Mouse (Mus musculus) mature B cell (primary cell): ENCODE results near the gene Ssh2.

Experiments used
- in situ Hi-C: fragments of 300-500 bp; cut with MboI; formaldehyde crosslinking; loops from 2 replicates; pipeline ENCODE4 v1.14.3; 2019

Ssh2 gene

DNA sequence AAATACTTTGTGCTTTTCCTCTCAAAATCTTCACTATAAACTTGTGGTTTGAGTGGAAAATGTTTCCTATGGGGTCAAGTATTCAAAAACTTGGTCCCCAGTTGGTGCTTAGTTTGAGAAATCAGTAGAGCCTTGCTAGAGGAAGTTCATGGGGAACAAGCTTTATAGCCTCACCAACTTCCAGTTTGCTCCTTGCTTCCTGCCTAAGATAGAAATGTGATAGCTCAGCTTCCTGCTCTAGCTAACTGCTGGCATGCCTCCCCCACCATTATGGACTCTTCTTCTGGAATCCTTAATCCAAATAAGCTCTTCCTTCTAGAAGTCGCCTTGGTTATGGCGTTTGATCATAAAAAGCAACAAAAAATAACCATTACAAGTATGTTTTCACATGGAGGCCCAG is 190.2 kb downstream of the Ssh2 start:
- in situ Hi-C loops = no loop called here

DNA sequence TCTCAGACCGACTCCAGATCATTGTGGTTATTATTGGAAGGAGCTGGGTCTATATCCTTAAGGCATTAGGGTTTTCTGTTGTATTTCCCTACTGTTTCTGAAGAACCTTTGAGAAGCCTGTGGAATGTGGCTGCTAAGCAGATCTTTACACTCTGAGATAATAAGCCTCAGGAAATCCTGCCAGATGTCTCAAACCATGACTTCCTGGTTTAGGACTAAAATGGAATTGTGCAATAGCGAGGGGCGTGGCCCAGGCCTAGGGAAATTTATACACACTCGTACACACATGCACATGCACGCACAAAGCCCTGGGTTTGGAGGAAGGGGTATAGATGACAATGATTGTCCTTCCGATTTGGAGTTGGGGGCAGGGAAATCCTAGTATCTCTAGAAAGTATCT is 193.8 kb downstream of the Ssh2 start:
- in situ Hi-C loops = no loop called here

DNA sequence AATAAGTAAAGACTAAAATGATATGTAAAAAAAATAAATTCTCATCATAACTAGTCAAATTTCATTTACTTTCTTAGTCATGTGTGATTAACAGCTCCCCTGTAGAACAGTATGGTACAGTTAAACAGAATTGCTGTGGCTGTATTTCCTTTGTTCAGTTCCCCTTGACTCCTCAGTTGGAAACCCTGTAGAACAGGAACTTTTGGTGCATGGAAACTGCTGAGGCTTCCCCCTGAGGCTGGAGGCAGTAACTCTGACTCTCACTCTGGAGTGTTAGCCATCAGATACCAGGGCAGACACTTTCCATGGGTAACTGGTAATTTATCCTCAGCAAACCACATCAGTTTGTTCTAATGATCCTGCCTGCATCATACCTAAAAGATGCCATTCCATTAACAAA is 195.2 kb downstream of the Ssh2 start:
- in situ Hi-C loops = no loop called here

DNA sequence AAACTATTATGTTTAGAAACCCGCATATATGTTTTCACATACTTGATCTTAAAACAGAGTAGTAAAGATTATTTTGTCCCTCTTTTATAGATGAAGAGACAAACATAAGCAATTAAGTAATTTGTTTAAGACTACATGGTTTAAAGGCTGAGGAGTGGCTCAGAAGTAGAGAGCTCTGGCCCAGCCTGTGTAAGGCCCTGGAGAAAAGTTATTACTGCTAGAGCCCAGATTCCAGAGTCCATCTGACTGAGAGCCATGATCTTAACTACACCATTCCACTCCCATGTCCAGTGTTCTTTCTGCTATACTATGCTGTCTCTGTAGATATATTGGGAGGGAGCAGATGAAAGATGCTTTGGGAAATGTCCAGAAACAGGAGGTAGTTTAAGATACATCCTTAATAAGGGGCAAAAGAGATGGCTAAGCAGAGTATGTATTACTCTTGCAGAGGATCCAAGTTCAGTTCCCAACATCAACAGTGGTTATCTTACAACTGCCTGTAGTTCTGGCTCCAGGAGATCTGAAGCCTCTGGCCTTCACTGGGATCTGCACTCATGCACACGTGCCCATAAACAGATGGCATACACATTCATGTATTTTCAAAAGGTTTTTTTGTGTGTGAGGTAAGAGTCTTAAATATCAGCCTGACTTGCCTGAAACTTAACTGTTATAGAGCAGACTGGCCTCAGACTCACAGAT is 198.2 kb downstream of the Ssh2 start:
- in situ Hi-C loops = no loop called here

DNA sequence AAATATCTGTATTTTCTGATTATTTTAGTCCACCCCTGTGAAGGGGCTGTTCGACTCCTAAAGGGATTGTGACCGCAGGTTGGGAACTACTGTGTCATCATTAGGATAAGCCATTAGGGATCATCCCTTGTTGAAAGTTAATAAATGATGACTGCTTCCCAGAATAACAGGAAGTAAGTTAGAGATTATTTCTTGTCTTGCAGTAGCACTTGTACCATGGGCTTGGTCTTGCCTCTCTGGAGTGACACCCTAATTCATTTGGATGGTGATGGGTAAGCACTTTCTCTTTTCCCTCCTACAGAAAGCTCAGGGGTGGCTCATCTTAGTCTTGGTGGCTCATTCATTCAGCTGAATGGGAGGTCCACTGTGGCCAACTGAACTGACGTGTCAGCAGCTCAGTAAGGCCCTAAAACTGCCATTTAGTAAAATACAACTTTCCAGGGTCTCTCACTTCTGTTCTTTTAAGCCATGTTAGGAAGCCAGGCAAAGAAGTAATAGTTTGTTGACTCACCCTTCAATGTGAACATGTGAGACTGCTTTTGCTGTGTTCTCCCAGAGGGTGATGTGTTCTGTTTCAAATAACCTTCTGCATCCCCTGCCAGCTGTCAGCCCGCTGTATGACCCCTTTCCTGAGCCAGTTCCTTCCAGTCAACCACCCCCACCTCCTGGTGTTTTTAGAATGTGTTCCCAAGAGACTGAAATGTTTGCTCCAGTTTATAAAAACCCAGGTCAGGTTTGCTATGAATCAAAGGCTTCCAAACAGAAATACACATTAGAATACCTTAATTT is 200.3 kb downstream of the Ssh2 start:
- in situ Hi-C loops = no loop called here

DNA sequence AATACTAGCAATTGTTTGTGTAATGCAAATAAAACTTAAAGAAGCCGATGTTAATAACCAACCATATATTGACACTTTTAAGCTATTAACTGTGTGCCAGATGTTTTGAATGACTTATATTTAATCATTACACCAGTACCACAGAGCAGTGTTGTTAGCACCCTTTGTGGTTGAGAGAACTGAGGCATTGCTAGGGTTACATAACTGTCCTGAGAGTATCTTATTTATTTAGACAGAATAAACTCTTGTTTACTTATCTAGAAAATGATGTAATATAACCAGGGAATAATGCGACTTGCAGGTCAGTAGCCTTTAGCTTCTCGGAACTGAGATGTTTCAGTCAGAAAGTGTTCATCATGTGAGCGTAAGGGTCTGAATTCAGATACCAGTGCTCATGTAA is 201.9 kb downstream of the Ssh2 start:
- in situ Hi-C loops = no loop called here

DNA sequence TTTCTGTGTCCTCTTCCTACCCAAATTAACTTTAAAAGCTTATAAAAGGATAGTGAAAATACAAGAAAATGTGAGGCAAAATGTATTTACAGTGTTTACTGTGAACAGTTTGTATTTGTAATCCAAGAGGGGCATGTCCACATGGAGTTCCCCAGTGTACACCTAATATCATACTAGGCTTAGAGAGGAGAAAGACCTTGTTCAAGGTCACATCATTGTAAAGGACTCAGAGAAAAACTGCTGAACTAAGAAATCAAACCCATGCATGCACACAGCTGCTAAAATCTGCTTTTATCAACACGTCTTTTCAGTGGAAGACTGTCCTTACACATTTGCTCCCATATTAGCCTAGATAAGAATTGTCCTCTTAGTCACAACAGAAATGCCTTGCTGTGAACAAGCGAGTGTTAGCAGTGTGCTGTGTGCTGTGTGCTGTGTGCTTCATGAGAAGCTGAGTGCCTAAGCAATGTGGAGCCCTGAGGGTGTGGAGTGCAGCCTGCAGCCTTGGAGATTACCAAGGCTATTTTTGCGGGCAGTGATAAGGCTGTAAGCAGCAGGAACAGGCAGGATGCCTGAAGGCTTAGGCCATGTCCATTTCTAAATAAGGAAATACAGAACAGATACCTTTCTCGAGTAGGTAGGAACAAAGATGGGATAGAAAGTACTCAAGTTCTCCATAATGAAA is 207.2 kb downstream of the Ssh2 start:
- in situ Hi-C loops = no loop called here

DNA sequence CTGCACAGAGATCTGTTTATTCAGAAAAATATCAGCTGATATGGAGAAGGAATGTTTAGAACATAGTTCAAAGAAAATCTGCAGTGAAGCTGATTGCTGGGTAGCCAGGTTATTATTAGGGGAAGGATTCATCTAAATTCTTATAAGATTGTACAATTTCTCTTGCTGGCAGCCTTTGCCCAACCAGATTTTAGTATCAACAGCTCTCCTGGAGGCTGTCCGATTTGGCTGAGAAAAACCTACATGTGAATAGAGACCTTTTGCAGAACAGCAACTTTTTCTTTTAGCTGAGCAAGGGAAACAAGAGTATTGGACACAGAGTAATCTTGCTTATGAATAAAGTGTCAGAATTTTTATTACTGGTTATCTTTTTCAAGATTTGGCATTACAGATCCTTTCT is 212.4 kb downstream of the Ssh2 start:
- in situ Hi-C loops = no loop called here

DNA sequence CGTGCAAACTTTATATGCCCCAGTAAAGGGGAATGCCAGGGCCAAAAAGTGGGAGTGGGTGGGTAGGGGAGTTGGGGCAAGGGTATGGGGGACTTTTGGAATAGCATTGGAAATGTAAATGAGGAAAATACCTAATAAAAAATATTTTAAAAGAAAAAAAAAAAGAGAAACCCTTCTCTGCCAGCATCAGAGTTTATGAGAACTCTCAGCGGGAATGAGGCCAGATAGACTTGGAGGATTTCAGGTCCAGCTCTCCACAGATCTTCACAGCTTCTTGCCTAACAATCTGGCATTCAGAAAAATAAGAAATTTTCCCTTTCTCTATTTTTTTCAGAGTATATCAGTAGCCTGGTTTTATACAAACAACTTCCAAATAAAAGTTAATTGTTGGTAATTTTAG is 220.9 kb downstream of the Ssh2 start:
- in situ Hi-C loops = no loop called here

DNA sequence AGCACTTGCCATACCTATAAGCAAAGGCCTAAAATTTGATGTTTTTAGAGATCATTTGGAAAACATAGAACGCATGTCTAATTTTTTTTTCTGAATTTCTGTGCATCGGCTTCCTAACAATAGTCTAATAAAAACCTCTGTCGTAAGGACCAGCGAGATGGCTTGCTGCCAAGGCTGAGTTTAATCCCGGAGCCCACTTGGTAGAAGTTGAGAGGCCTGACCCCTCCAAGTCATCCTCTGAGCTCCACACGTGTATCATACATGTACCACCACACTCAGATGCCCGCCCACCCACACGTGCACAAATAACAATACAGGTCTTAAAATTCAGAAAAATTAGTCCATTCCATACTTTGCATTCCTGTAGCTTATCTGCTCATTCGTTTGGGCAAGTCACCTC is 224.0 kb downstream of the Ssh2 start:
- in situ Hi-C loops = loop anchor here (10.0 kb wide), 2 partner anchors 125 to 345 kb away; no protein-coding TSS in a partner anchor

DNA sequence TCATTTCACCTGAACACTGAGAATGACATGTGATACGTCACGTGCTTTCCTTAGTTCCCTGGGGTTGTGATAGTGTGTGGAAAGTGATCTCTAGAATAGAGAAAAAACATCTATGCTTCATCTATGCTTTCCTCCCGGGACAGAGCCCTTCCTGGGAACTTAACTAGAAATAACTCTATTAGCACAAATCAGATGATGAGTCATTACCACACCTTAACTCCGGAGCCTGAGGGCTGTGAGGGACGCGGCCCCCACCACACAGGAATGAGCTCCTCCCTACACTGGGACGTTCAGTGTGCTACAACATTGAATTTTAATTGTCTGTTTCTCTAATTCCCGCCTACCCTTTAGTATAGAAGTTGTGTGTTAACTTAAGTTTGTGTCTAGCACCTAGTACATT is 224.9 kb downstream of the Ssh2 start:
- in situ Hi-C loops = loop anchor here (10.0 kb wide), 2 partner anchors 126 to 346 kb away; no protein-coding TSS in a partner anchor

DNA sequence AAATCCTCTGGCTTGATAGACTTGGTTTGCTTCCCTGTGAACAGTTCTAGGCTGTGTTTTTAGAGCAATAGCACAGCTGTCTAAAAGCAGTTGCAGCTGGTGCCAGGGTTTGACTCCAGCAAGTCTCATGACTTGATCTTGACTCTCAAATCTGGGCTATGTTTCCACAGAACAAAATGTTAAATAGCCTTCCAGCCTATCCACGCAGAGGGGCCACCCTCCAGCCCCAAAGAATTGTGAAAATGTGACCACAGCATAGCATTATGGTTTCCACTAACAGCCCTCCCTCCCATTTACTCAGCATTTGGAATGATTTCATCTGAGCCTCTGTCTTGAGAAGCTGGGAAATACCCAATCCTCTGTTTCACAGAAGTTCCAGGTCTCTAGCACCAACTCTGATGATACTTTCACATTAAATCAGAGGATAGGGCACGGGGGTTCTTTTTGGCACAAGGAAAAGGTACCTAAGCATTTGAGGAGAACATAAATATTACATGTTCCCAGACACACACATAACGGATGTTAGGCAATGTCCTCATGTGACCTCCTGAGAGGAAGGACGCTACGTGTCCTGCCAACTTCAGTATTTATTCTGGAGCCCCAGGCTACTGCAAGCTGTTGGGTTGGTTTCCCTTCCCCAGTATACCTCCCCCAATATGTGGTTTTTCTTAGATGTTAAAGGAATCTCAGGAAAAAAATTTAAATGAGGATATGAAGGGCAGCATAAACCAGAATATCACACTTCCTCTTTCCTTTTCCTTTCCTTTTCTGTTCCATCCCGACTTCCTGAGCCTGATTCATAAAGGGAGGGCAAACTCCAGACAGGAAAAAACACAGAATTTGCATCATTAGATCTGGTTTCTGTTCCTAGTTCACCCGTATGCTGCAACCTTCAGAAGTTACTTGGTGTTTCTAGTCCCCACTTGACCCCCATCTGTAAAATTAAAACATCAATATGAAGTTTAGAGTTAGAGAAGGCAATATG is 226.4 kb downstream of the Ssh2 start:
- in situ Hi-C loops = loop anchor here (10.0 kb wide), 2 partner anchors 128 to 348 kb away; no protein-coding TSS in a partner anchor

DNA sequence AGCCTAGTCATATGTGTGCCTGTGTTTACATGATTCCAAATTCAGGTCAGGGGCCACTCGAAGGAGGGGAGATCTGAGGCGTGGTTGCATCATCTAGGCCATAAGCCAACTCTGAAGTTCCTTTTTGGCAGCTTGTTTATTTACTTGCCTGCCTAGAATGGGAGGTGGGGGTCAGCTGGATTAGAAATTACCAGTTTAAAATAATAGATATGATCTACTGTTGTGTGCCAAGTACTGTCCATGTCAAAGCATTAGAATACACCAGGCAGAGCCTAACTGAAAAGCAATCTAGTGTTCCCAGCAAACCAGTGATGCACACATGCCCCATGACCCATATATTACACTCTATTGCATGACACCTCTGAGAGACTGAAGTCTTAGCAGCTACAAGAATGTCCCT is 228.9 kb downstream of the Ssh2 start:
- in situ Hi-C loops = loop anchor here (10.0 kb wide), 2 partner anchors 130 to 350 kb away; no protein-coding TSS in a partner anchor

DNA sequence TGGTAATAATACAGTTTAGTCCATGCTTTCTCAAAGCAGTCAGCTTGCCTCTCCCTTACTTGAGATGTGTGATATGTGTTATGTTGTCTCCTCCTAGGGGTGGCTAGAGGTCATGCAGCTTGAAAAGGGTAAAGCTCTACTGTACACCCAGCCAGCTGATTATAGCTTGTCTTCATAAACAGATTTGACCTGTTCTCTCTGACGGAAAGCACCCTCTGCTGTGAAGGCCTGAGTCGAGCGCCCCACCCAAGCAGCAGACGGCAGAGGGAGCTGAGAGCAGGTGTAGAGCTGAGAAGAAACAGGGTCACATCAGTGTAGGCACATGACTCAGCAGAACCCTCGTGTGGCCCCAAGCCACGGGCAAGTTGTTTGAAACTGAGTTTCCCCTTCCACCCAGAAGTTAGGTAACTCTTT is 230.5 kb downstream of the Ssh2 start:
- in situ Hi-C loops = loop anchor here (10.0 kb wide), 2 partner anchors 132 to 352 kb away; no protein-coding TSS in a partner anchor

DNA sequence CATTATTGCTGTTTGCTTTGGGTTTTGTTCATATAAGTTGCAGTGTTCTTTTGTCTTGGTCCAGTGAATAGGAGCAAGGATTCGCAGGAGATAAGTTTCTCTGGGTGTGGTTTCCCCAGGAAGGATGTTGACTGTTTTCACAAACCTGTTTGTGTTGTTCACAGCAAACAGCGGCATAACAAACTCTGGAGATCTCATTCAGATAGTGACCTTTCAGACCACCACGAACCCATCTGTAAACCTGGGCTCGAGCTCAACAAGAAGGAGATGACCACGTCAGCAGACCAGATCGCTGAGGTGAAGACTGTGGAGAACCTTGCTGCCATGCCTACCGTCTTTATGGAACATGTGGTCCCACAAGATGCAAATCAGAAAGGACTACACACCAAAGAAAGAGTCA is 233.1 kb downstream of the Ssh2 start:
- in situ Hi-C loops = loop anchor here (10.0 kb wide), 2 partner anchors 134 to 354 kb away; no protein-coding TSS in a partner anchor

DNA sequence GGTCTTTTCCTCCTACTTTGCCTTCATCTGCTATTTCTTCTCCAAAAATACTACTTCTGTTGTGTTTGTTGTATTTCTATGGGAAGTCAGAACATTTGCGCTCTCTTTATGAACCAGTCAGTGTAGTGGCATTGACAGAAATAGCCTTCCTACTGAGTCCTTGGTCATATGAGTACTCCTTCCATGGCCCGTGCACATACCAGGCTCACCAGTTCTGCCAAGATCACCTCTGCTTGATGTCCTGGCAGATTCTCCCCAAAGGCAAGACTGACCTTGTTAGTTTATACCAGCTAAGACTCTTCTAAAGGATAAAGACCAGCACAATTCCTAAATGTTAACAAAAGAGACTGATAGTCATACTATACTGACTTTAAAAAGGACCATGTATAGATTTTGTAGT is 235.6 kb downstream of the Ssh2 start:
- in situ Hi-C loops = no loop called here

DNA sequence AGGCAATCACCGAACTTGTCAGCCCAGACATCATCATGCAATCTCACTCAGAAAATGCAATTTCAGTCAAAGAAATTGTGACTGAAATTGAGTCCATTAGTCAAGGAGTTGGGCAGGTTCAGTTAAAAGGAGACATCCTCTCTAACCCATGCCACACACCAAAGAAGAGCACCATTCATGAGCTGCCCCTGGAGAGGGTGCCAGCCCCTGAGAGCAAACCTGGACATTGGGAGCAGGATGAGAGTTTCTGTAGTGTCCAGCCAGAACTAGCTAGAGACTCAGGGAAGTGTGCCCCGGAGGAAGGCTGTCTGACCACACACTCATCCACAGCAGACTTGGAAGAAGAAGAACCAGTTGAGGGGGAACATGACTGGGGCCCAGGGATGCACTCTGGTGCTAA is 237.3 kb downstream of the Ssh2 start:
- in situ Hi-C loops = no loop called here

DNA sequence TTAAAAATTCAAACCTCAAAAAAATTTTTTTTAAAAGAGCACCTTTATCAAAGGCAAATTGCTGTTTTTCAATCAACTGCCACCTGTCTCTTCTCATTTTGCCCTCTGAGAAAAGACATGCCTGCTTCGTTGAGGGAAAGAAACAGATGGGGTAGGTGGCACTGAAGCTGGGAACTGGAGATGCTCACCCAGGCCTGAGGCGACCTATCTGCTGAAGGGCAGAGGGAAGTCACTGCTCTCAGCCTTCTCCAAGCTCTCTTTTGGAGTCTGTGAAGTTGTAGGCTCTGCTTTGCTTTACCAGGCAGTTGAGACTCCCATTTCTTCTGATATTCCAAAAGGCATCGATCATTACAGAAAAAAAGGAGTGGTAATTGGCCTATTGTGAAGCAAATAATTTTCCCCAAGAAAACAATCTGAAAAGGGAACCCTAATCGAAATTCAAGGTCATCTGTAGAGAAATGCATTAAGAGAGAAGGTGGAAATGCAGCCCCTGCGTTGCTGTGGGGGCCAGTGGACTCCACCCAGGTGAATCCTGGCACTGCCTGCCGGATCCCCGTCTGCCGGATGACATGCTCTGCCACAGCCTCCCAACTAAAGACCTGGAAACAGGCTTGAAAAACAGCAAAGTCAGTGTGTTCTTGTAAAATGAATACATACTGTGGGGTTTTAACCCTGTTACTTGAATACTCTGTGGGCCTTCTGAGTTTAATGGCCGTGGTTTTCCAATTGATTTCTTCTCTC is 239.9 kb downstream of the Ssh2 start:
- in situ Hi-C loops = no loop called here

DNA sequence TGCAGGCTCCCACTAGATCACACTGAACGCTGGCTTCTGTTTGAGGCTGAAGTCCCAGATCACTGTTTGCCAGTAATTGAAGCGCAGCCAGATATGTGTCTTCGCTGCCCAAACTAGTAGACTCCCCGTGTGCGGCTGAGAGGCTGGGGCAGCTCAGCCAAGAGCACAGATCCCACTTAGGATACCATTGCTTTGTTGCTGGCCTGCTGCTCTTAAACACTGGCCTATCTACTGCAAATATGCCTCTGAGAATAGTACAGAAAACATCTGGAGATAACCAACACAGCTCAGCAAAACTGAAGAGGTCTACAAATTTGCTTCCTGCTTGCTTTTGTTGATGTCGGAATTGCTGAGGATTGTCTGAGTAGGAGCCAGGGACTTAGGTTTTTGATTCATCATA is 240.8 kb downstream of the Ssh2 start:
- in situ Hi-C loops = no loop called here

DNA sequence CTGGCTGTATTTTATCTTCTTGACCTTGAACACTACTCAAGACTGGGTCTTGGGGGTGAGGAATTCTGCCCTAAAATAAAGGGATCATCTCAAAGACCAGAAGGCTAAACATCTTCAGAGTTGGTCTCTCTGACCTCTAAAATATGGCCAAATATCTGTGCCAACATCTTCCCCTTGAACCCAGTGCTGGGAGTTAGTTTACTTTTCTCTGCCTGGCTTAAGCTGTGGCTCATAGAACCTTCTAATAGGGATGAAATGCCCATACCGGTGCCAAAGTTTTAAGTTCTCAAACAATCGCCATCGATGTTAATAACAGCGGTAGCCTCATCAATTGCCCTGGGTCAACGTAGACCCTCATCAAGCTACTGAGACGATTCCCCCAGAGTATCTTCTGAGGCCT is 245.8 kb downstream of the Ssh2 start:
- in situ Hi-C loops = no loop called here
